Mouse (Mus musculus) kidney, adult 18-20 months (tissue): Measurements from ENCODE around the gene Thyn1.

Experiments used
- DNase-seq: peaks from one replicate; pipeline ENCODE4 v3.0.0; 2021

Gene Thyn1

DNA sequence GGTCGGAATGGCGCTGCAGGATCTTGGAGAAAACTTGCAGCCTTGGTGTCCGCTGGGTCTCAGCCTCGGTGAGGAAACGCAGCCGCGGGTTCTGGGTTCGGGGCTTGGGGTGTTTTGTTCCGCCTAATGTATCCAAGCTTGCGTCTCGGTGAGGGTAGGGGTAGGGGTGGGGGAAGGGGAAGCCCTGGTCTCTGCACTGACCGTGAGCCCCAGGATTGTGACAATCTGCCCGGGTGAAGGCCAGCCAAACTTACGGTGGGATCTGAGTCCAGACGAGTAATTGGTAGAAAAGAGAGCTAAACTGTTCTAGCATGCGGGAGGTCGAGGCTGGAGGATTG lies 31.2 kb downstream of the Thyn1 start:
- no peak for DNase-seq

- no peak for DNase-seq
Observed at GRCm38 (mm10) chr9:27043892-27044291, 44.4 kb downstream of the Thyn1 start.

DNA sequence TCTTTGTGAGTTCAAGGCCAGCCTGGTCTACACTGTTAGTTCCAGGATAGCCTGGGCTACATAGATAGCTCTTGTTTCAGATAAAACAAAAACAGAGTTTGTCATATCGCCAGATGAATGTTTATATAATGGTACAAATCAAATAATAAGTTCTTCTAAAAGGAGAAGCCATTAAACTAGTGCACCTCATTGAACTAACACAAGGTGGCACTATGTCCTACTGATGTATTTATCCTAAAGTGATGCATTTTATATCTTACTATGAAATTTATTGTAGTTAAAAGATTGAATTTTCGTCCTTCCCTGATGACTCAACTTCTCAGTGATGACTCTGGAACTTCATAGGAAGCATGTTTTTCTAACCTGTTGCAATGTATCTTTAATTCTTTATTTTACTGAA lies 50.0 kb downstream of the Thyn1 start:
- DNase-seq: no peak
